Mouse (Mus musculus): ENCODE data around the gene Psme2.
A peak's percentile ranks its signal among the peaks of the same experiment; 100 is the strongest.

Psme2 gene

DNA sequence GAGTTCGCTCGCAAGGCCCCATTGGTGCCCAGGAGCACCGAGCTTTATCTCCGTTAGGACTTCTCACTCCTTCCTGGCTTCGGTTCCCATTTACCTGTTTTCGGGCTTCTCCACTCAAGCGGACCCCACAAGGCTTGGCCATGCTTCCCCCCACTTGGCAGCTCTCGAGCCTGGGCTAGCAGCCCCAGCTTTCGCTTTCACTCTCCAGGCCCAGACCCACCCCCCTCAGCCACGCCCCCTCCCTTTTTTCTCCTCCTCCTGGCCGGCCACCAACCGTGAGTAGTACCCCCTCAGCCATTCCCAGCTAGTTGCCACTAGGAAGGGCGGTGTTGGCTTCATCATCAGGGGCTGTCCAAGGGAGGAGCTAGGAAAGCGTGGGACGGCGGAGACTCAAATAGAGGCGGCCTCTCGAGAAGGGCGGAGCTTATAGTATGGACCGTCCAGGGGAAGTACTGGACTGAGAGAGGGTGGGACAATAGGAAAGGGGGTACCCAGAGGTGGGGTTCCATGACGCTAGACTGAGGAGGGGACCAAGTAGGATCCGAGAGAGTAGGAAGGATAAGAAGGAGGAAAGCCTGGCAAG, at the start of gene Psme2:
Psme2 (minus strand) TSS at position 366 of the 583 bp plus-strand sequence.
- peak; percentile 92 to 95 for DNase-seq

DNA sequence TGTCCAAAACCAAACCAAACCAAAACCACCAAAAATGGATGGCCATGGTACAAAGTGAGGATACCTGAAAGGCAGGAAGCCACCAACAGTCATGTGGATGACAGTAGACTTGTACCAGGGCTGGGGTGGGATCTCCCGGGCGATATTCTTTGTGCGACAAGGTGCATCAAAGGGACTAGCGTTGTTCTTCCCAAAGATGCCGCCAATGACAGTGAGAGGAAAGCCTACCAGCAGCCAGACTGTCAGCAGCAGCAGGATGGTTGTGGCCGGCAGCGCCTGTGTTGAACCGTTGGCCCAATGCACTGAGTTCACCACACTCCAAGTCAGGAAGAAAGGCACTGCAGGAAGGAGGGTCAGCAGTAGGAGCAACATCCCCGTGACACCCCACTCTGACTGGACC, 46.9 kb upstream of the Psme2 start, which contains the start of gene Gm49378:
Gm49378 (minus strand) TSS at position 101 of the 400 bp plus-strand sequence.
- no peak for DNase-seq

GRCm38 (mm10) chr14:55635523-55636007, 44.7 kb upstream of the Psme2 start, which contains the start of gene Ipo4:
TSS of gene Ipo4 (minus strand) at chr14:55635957.
- peak; percentile 91 to 94 for DNase-seq

GRCm38 (mm10) chr14:55634874-55635522, 44.1 kb upstream of the Psme2 start:
- DNase-seq: peak; percentile 56 to 58

DNA sequence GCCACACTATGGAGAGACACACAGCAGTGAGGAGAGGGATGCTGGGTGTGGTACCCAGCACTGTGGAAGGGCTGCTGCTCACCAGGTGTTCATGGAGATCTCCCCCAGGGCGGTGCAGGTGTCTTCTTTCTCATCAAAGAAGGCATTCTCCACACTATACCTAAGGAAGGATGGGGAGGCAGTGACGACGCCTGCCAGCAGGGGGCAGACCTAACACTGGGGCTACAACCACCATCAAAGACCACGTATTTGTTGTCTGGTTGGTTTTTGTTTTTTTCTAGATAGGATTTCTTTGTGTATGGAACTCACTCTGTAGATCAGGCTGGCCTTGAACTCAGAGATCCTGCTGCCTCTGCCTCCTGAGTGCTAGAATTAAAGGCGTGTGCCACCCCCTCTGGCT, 38.4 kb upstream of the Psme2 start:
- DNase-seq: peak; percentile 73 to 76

- no peak for DNase-seq
Observed at GRCm38 (mm10) chr14:55628077-55628827, 37.3 kb upstream of the Psme2 start.

- peak in 1 of 2 experiments; percentile 33 for DNase-seq
Observed at GRCm38 (mm10) chr14:55618486-55619195, 27.7 kb upstream of the Psme2 start.

DNA sequence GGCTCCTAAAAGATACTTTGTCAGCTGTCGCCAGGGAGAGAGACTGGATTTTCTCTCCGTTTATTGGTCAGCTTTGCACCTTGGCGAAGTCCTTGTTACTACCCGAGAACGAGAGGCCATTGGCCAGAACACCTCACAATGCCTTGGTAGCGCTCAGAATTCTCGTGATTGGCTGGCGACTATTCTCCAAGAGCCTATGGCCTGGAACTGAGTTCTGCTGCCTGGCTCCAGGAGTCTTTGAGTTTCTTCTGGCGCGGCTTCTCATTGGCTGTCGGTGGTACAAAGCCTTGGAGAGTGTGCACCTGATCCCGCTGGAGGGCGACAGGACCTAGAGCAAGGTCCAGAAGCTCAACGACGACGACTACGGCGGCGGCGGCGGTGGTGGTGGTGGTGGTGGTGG, 26.9 kb upstream of the Psme2 start, which contains the start of gene Rec8:
Rec8 (plus strand) TSS at position 216 of the 400 bp plus-strand sequence.
- peak; percentile 48 to 69 for DNase-seq

DNA sequence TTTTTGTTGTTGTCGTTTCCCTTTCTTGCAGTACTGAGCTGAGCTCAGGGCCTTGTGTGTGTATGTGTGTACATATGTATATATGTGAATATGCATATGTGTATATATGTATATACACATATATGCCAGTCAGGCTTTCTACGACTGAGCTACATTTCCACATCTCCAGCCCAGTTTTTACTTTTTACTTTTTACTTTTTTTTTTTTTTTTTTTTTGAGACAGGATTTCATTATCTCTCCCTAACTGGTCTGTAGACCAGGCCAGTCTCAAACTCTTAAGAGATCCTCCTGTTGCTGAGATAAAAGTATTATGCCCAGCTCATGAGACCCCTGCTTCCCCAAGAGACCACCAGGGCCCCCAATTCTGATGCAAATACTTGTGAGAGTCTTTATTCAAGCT, 25.9 kb upstream of the Psme2 start:
- DNase-seq: no peak

GRCm38 (mm10) chr14:55615876-55616275, 25.0 kb upstream of the Psme2 start:
- DNase-seq: no peak

DNA sequence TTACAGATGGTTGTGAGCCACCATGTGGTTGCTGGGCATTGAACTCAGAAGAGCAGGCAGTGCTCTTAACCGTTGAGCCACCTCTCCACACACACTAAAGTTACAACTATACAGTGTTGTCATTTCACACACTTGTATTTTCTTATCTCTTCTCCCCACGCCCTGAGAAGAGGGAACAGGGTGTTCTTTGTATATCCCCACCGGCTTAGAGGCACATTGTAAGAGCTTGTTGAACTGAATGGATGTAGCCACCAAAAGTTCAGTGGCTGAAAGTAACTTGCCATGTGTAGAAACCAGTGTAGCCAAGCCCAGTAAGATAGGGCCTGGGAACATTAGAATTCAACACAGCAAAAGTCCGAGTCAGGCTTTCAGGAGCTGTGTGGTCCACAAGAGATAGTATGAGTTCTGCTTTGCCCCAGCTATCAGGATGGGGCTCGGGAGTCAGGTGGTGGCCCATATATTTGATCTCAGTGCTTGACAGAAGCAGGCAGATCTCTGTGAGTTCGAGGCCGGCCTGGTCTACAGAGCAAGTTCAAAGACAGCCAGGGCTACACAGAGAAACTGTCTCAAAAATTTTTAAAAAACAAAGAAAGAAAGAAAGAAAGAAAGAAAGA, 23.8 kb upstream of the Psme2 start:
- no peak for DNase-seq

DNA sequence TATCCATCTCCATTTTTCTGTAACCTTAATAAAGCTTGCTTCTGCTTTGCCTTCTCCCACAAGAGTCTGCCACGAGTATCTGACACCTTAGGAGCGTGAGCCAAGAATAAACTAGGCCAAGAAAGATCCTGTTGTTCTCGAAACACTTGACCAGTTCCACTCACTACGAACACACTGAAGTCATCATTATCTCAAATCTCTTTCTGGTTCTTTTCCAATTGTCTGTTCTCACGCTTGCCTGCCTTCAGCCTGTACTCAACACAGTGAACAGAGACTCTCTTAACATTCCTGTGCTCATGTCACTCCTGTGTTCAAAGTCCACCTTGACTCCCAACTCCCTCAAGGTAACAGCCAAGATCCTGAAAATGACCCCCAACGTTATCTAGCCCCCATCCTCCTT, 22.4 kb upstream of the Psme2 start:
- no peak for DNase-seq

GRCm38 (mm10) chr14:55608339-55608738, 17.4 kb upstream of the Psme2 start:
- no peak for DNase-seq

DNA sequence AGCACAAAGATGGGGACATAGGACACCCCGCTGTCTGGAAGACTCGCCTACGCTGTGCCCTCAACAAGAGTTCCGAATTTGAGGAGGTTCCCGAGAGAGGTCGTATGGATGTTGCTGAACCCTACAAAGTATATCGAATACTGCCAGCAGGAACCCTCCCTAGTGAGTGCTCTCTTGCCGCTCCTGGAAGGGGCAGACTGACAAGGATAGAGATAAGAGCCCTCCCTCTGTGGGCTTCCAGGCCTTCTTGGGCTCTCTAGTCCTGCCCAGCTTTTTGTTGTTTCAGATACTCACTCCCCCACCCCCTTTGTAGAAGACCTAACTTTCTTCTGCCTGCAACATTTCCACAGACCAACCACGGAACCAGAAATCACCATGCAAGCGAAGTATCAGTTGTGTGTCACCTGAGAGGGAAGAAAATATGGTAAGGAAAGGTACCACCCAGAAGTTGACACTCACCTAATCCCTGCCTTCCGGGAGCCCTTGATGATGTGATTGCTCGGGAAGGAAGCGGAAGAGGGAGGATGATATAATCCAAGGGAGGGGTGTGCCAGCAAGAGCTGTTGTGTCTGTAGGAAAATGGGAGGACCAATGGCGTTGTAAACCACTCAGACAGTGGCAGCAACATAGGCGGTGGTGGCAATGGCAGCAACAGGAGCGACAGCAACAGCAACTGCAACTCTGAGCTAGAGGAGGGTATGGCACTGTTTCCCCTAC, 15.0 kb upstream of the Psme2 start:
- DNase-seq: no peak

DNA sequence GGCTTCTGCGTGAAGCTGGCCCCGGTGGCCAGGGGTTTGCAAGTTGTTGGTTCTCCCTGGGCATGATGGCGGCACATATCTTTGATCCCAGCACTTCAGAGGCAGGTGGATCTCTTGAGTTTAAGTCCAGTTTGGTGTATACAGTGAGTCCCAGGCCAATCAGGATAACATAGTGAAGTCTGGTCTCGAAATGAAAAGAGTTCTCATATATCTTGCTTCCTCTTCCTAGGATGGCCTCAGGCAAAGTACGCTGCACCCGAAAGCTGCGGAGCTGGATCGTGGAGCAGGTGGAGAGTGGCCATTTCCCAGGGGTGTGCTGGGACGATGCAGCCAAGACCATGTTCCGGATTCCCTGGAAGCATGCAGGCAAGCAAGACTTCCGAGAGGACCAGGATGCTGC, 13.9 kb upstream of the Psme2 start:
- no peak for DNase-seq

GRCm38 (mm10) chr14:55603633-55604576, 13.0 kb upstream of the Psme2 start:
- DNase-seq: peak; percentile 94 to 95

DNA sequence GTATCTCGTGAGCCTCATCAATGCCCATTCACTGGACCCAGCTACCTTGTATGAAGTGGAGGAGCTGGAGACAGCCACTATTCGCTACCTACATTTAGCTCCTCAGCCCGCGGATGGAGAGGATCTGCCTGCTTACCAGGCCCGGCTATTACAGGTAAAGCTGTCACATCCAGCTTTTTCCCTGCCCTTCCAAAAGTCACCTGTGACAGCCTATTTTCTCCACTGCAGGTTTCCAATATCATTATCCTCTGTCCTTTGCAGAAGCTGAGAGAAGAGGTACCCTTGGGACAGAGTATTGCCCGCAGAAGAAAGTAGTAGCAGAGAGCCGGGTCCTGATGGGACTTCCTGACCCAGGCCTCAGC, 12.3 kb upstream of the Psme2 start, which contains the start of gene Irf9:
Irf9 (plus strand) TSS at position 301 of the 362 bp plus-strand sequence.
- no peak for DNase-seq

- no peak for DNase-seq
Observed at GRCm38 (mm10) chr14:55598521-55599390, 7.8 kb upstream of the Psme2 start.

GRCm38 (mm10) chr14:55596036-55596690, 5.2 kb upstream of the Psme2 start:
- DNase-seq: peak in 1 of 2 experiments; percentile 48
